Mouse (Mus musculus) cerebellum, postnatal 14 days (tissue): ENCODE data around the gene 2210016L21Rik.

Experiments
- DNase-seq, 2 experiments: peaks; one replicate each; pipeline ENCODE4 v3.0.0; 2021; ENCODE audit warnings: mixed read lengths in 2 of 2

2210016L21Rik gene

DNA sequence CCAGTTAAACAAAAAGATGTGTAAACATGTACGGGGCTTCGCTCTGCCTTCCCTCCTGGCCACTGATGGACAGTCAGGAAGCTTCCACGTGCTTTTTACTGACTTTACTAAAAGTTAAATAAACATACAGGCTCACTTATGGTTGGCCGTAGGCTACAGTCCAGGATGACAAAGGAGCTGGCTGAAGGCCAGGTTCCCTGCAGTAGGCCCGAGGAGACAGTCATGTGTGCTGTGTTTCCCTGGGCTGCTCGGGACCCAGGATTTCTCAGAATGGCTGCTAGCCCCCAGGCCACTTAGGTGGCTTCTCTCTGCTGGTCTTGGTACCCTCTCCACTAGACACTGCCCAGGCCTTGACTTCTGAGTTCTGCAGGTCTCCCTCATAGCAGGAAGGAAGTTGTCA is 6.9 kb downstream of the 2210016L21Rik start:
- peak; percentile 79 to 80 for DNase-seq

DNA sequence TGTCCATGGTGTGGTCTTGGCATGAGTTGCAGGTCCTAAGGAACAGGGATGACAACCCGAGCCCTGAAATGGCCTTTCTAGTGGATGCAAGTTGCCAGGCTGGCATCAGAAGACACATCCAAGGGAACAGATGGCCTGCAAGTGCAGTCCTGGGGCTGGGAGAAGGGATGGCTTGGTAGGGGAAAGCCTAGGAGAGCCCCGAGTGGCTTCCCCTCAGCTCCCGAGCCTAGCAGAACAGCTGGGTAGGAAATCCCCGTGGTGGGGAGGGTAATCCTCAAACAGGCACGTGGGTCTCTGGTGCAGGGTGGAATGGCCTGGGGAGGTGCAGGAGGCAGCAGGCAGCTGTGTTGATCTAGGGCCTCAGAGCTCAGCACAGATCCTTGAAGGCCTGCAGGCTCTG is 7.4 kb downstream of the 2210016L21Rik start:
- DNase-seq = peak; percentile 71

DNA sequence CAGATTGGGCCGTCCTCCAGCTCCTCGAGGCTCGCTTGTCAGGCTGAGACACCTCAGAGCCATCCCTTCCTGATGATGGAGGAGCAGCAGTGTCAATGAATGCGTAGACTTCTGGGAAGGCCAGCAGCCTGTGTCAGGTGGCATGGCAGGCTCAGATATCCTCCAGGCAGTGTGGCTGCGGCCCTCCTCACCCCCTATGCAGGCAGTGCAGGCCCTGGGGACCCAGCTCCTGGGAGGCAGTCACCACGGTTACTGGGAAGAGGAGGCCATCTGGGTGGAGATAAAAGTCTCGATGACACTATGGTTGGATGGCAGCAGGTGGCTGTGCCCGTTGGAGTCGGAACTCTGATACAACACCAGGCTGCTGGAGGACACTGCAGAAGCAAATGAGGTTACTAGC is 7.9 kb downstream of the 2210016L21Rik start:
- DNase-seq = no peak

DNA sequence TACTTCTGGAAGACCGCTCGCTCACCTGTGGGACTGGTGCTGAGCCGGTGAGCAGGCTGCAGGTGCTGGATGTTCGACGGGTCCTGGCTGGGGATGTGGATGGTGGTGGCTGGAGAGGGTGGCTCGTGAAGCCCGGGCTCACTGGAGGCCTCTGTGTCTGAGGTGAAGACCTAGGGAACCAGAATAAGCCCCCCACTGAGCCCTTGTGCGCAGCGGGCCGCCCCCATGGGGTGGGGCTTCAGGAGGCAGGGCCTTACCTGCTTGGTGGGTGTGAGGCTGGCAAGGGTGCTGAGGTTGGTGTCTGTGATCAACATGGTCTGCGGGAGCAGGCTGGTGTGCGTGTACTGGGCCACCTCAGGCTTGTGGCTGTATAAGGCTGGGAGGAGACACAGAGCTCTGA is 8.7 kb downstream of the 2210016L21Rik start:
- peak in 1 of 2 experiments; percentile 40 for DNase-seq

DNA sequence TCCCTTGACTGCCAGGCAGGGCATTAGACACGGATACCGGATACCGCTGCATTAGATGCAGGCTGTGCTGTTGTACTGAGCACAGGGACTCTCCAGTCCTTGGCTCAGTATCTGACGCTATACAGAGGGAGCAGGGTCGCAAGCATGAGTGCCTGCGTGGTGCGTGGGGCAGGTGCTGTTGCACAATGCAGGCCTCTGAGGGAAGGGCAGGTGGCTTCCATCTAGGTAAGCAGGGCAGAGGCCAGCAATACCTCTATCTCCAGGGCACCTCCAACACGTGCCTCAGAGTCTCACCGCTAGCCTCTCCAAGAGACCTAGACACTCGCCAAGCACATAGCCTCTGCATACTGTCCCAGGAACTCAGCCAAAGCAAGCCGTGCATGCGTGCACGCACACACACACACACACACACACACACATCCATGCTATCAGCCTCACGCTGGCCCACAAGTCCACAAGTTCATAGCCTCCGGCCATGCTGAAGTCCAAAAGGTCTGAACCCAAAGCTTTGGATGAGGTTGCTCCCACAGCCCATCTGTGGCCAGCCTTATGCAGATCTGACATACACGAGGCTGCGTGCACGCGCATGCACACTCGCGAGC is 9.4 kb downstream of the 2210016L21Rik start:
- peak in 1 of 2 experiments; percentile 41 for DNase-seq

DNA sequence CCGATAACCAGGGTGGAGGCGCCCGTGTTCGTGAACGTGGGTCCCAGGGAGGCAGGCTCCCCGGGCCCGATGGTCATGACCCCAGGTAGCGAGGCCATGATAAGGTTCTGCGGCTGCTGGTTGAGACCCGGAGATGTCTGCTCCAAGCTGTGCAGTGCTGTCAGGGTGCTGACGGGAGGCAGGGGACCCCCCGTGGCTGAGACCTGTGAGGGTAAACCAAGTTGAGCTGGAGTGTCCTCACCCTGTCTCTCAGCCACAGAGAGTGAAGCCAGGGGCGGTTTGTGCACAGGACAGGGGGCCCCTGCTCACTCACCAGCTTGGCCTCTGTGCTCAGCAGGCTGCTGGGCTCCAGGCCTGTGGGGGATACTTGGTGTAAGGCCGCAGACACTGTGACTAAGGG is 11.4 kb downstream of the 2210016L21Rik start:
- no peak for DNase-seq

DNA sequence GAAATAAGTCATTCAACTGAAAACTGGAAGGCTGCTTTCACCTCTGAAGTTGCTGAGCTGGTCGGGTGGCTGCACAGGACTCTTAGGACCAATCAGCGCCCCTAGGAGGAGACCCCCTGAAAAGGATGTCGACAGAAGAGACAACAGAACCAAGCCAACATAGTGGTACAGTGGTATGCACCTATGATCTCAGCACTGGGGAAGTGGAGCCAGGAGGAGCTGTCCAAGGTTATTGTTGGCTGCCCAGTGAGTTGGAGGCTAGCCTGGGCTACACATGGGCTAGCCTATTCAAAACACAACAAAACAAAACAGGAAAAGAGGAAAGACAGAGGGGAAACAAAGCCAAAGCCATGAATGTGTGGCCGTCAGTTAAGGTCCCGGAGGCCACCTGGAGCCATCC is 16.1 kb downstream of the 2210016L21Rik start:
- no peak for DNase-seq

DNA sequence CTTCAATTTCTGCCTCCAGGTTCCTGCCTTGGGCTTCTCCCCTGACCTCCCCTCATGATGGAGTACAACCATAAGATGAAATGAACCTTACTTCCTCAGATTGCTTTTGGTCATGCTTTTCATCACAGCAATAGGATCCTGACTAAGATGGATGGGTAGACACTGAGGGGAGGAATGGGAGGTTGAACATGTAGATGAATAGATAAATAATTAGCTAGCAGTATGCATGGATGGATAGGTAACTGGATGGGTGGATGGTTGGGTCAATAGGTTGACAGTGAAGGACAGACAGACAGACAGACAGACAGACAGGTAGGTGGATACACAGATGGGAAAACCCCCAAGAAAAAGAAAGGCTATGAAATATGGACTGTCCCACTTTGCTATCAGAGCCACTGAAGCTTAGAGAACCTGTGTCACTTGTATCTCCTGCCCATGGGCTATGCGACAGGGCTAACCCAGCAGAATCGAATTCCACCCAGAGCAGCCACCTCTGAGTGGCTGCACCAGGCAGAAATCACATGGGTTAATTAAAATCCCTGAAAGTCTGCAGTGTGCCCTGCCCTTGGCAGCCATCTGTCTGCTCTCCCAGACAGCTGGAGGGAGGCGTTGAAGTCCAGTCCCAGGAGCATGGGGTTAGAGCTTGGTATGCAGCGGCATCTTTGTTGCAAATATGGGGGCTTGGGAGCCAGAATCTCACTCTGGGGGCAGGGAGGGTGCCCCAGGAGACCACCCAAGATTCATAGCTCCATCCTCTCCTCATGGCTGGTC is 19.8 kb downstream of the 2210016L21Rik start:
- DNase-seq = no peak

DNA sequence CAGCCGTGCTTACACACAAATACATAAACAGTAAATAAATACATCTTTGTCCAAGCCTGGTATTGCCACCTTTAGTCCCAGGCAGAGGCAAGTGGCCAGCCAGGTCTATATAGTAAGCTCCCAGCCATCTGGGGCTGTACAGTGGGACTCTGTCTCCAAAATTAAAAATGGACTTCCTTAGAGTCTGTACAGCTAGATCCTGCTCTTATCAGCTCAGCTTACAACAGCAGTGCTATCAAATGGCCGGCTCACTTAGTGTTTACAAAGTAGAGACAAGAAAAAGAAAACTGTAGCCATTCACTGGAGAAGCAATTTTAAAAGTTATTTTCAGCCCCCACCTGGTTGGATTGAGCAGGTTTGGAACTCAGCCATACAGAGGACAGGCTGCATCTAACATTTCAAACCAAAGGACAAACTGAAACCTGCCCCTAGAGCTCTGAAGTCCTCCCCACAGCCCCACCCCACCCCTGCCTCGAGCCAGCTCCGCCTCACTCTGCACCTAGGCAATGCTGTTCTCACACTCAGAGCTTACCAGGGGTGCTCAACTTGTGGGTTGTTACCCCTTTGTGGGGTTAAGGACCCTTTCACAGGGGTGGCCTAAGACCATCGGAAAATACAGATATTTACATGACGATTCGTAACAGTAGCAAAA is 22.5 kb downstream of the 2210016L21Rik start:
- no peak for DNase-seq

DNA sequence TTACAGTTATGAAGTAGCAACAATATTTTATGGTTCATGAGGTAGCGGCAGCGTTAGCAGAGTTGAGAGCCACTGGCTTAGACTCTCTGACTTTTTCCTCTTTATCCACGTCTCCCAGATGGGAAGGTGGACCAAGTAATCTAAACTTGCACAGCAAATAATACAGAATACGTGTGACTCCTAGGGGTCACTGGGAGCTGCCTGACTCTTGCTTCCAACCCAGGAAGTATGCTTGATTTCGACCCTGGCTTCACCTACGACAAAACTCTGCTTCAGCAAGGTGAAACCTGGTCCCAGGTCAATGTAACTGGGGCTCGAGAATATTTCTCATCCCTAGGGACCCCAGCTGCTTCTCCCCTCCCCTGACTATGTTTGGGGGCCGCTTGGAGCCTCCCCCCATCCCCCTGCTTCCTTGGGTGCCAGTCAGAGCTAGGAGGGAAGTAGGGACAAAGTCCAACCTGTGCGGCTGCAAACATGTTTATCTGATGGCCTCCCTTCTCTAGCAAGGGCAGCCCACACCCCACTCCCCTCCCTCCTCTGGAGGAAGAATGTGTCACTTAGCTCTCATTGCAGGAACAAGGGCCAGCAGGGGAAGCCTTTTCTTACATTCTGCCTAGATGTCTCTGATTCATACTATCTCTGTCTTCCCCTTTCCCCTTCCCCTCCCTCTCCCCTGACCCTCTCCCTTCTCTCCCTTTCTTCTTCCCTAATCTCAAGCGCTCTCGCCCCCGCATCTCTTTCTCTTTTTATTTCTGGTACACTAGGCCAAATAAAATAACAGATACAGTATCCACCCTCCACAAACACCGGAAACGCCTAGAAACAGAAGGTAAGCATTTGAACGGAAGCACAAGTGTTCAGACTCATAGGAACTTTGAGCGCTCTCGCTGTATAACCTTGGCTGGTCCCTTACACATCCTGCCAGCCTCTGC is 23.3 kb downstream of the 2210016L21Rik start:
- no peak for DNase-seq

DNA sequence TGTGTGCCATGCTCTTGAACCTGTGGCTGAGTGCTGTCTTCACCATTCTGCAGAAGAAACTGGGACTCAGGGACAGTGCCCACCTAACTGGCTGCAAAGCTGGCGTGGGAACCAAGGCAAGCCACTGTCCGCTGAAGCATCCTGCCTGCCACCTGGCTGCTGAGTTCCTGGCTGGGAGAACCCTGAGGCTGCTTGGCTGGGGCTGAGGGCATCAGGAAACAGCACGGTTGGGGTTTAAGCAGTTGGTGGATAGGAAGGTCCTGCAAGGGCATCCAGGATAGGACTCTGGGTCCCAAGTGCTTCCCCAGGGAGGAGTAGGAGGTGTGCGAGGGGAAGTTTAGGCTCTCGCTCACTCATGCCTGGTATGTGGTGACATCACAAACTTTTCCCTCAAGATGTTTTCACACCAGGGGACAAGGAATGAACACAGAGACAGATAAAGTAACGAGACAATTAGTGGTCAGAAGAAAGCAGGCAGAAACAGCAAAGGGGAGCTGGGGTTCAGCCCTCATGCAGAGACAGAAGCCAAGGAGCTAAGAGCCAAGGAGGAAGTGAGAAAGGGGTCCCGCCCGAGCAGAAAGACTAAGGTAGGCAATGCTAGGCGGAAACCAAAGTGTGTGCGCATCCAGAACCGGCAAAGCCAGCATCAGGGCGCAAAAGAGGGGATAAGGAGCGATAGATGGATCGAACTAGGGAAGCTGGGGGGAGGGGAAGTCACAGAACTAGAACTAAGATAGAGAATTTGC is 25.7 kb downstream of the 2210016L21Rik start:
- DNase-seq = peak; percentile 46 to 60

DNA sequence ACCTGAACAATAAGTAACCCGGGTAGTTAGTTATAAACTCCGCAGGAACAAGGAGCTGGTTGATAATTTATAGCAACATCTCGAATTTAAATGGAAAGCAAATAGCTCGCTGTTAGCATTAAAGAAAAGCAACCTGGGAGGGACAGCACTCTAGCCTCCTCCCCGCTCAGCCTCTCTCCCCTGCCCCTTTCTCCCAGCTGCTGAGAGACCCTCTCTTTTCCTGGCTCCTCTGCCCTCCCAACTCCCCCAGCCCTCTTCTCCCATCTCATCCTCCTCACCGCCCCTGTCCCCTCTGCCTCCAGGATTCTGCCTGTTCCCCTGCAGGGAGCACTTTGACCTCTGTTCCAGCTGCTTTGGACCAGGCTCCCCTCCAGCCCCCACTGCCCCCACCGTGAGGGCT is 26.7 kb downstream of the 2210016L21Rik start:
- DNase-seq = no peak

DNA sequence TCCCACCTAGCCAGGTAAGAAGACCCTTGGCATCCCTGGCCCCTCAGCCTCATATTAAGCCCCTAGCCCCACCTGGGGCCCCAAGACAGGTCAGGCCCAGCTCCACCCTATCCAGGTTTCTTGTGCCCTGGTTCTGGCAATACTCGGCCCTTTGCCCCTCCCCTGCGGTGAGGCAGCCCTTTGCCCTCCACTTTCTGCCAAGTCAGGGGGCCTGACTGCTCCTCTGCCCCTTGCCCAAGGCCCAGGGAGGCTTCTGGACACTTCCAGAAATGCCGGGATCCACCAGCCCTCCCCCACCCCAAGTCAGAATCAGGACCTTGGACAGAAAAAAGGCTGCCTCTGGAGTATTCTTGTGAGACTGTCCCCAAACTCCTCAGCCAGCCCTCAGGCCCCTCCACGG is 27.1 kb downstream of the 2210016L21Rik start:
- no peak for DNase-seq

DNA sequence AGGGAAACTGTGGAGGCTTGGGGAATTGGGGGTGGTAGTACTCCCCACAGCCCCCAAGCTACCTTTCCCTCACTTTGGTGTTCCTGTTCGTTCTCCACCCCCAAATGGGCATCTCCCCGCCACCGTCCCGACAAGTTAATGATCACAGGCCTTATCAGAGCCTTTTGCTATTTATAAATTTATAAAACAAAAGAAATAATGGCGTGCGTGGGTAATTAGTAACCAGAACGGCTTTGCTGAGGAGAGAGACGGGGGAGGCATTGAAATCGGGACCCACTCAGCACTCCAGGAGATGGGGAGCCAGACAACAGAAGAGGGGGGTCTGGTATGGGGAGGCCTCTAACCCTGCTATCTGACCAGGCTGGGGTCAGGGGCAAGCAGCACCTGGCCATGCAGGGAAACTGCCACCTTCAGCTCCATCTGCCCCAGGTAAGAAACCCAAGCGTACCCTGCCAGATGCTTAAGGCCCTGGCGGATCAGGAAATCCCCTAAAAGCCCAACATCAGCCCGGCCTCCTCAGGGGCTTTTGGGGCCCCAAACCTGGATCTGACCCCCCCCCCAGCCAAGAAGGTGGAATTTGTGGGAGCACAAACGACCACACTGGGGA is 27.8 kb downstream of the 2210016L21Rik start:
- no peak for DNase-seq

DNA sequence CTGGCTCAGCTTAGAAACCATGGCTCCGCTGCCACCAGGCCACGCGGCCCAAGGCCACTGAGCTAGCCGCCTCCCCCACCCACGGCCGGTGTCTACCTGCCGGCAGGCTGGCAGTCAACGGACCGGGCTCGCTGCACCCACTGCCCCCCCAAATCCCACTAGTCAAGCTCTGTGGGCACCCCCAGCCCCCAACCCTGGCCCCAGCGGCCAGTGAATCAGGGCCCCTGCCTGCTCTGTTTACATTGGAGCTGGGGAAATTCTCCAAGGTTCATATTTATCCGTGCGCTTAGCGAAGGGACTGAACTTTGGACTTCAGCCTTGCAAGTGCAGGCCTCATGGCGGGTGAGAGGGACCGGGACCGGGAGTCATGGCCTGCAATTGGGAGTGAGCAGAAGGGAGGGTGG is 28.9 kb downstream of the 2210016L21Rik start, which contains the start of gene Hnf1a:
Gene Hnf1a (minus strand): TSS at position 271 of the 404 bp plus-strand sequence.
- no peak for DNase-seq

DNA sequence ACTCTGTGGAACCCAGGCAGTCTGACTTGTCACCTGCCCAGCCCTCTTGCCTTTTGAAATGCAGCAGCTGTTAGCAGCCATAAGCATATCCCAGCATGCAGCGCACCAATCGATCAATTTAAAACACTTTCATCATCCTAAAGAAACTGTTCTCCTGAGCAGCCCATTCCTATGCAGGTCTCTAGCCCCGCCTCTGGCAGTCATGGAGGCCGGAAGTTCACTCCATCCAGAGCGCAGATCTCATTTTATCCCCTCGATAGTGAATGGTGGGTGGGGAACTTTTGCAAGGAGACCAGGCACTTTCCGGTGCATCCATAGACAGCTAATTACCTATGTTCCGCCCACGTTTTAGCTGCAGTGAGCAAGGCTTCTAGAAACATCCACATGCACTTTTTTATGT is 30.2 kb downstream of the 2210016L21Rik start:
- DNase-seq = no peak

DNA sequence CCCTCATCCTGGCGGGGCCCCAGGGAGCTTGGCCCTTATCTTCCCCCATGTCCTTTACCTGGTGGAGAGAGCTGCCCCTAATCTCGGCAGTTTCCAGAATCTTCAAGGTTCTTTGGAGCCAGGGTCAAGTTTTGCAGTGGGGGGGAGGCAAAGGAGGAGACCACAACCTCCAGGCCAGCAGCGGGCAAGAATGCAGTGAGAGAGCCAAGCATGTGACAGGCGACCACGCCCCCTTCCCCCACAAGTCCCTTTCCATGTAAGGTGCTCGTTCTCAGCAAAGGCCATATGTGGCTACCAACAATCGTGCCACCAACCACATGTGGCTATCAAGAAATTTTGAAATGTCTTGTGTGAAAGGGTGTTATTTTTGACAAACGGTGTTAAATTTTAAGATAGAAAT is 31.2 kb downstream of the 2210016L21Rik start:
- no peak for DNase-seq

DNA sequence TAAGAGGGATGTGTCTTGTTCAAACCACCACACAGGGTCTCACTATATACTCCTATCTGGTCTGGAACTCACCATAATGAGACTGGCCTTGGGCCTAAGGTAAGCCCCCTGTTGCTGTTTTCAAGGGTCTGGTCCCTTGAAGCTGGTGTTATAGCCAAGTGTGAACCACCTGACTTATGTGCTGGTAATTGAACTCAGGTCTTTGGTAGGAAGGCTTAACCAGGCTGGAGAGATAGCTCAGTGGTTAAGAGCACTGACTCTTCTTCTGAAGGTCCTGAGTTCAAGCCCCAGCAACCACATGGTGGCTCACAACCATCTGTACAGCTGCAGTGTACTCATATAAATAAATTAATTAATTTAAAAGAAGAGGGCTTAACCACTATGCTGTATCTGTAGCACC is 35.0 kb downstream of the 2210016L21Rik start:
- no peak for DNase-seq

DNA sequence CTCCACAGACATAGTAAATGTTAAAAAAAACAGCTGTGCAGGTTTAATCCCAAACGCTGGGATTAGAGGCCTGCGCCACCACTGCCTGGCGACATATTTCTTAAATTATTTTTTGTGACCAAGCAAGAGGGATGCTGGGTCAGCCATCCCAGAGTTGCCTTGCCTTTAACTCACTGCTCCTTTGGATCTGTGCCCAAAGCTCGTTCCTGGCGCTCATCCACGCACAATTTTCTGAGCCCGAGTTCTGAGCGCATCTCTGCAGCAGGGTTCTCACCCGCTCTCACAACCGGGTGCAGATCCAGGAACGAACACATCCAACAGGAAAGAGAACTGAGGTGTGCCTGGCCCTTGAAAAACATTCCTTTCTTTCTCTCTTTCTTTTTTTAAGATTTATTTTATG is 36.5 kb downstream of the 2210016L21Rik start:
- peak; percentile 56 to 71 for DNase-seq

DNA sequence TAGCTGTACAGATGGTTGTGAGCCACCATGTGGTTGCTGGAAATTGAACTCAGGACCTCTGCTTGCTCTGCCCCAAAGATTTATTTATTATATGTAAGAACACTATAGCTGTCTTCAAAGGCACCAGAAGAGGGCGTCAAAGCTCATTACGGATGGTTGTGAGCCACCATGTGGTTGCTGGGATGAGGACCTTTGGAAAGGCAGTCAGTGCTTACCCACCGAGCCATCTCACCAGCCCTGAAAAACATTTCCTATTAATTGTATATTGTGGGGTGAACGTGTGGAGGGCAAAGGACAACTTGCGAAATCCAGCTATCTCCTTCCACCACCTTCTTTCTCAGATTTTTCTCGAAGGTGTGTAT is 36.9 kb downstream of the 2210016L21Rik start:
- no peak for DNase-seq

DNA sequence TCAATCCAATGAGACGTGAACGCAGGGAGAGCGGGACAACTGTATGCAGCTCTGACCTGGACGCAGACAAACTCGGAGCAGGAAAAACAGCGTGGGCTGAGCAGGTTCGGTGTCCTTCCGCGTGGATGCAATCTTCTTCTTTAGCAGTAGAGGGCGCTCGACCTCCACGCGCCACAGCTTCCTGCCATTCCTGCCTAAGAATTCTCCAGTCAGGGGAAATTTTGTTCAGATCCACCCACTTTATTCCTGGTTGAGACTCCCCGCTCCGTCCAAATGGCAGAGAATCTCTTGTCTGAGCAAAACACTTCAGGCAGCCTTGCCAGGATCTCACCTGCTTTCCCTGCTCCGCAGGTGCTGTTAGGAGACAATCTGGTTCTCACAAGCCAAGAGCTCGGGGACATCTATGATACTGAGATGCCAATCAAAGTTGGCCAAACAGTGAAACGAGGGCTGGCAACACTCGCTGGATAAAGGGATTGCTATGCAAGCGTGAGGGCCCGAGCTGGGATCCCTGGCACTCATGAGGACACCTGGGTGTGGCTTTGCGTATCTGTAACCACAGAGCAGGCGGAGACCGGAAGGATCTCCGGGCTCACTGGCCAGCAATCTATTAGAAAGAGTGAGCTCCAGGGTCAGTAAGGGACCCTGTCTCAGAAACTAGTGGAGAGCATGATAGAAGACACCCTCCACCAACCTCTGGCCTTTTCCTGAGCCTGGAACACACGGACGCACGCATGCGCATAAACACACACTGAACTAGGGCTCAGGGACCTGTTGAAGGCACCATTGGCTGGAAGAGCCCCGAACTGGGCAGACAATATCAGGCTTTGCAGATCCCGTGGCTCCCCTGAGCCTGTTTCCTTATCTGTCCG is 37.5 kb downstream of the 2210016L21Rik start:
- DNase-seq = peak; percentile 80 to 90
